Mouse (Mus musculus): Measurements from ENCODE around the gene Dgkh. TPM values are rescaled to one million over a fixed set of nuclear protein-coding genes. Genes with fewer than 3 reads are reported as not detected.
A peak's percentile ranks its signal among the peaks of the same experiment; 100 is the strongest.
"Not testable (repeated sequence)": the region's sequence is repeated elsewhere in the genome, so short reads cannot be mapped to it uniquely, and the experiment has no call there.

The Dgkh gene
- total and polyA plus RNA-seq, 2 experiments from 2014 or later, result 1.2 to 4.7 TPM

DNA sequence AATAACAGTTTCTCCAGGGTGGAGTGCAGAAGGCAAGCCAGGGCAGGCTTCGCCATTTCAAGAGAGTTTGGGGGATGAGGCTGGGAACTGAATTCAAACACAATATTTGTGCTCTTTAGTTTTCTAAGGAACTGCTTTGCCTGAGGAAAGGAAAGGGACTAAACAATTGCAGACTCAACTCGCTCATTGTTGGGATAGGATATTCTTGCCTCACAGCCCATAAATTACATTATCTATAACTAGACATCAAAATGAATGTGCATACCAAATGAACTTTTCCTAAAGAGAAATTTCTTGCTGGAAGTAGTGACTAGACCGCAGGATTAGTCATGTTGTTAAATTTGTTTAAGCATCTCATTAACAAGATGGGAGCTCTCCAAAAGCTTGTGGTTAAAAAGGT, 14.9 kb upstream of the Dgkh start:
- Histone ChIP-seq H3K27me3 (ENCODE audit: control insufficient read depth, insufficient read depth, low read length) (no peaks in the 10 kb centered on the region), H3K9me3 (replicated peaks; ENCODE audit: control insufficient read depth, low read length) (no peaks in the 10 kb centered on the region), H3K36me3 (replicated peaks; ENCODE audit: control insufficient read depth, insufficient read depth, low read length) (no peaks in the 10 kb centered on the region), H3K27ac (ENCODE audit: low read depth) (no peak overlapping the region), H3K4me2 (ENCODE audit: low read depth, low read length) (no peak overlapping the region), H3K9ac (replicated peaks; ENCODE audit: low read depth, low read length) (no peak overlapping the region), H3K4me3 (ENCODE audit: low read depth, low read length) (no peak overlapping the region), H3K4me1 (ENCODE audit: control insufficient read depth, insufficient read depth) (no peaks in the 10 kb centered on the region)
- TF ChIP-seq EP300 (IDR thresholded peaks at IDR 0.05; ENCODE audit: low read depth), result no peak
- no peak for TF ChIP-seq CTCF (IDR thresholded peaks at IDR 0.05; ENCODE audit: low read depth)
- ATAC-seq (ENCODE audit: insufficient read depth, low read depth), result no peak
- WGBS, result 83% methylated on average over 3 of the region's 3 CpGs
- DNase-seq (ENCODE audit: low spot score), result no peak

DNA sequence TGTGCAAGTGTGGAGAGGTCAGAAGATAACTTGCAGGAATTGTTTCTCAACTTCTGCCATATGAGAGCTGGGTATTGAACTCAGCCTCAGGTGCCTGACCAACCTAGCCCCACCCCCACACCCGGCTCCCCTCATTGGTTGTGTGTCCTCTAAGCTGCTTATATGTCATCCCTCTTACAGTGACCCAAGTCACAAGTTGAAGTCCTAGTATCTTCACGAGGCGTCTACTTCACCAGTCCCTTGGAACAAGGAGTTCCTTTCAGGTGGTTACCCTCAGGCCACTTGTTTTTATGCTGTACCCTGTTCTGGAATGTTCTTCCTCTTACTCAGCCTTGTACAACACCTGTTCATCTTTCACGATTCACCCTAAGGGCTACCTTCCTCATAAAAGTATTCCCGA, 2.0 kb upstream of the Dgkh start:
- TF ChIP-seq CTCF (IDR thresholded peaks at IDR 0.05; ENCODE audit: low read depth), result no peak
- TF ChIP-seq EP300 (IDR thresholded peaks at IDR 0.05; ENCODE audit: low read depth), result no peak
- no peaks in the 10 kb centered on the region for H3K9me3 ChIP-seq (replicated peaks; ENCODE audit: control insufficient read depth, low read length)
- 66% methylated on average over 5 of the region's 5 CpGs for WGBS
- no peak overlapping the region for H3K4me2 ChIP-seq (ENCODE audit: low read depth, low read length)
- ATAC-seq (ENCODE audit: insufficient read depth, low read depth) (no peak), DNase-seq (ENCODE audit: low spot score) (no peak)
- H3K9ac ChIP-seq (replicated peaks; ENCODE audit: low read depth, low read length), result no peak overlapping the region
- no peak overlapping the region for H3K4me3 ChIP-seq (ENCODE audit: low read depth, low read length)
- H3K27me3 ChIP-seq (ENCODE audit: control insufficient read depth, insufficient read depth, low read length), result no peaks in the 10 kb centered on the region
- no peaks in the 10 kb centered on the region for H3K36me3 ChIP-seq (replicated peaks; ENCODE audit: control insufficient read depth, insufficient read depth, low read length)
- 0 out of 2 replicates have a peak, but pooled peaks cover 9% of the 10 kb centered on the region for H3K4me1 ChIP-seq (ENCODE audit: control insufficient read depth, insufficient read depth)
- H3K27ac ChIP-seq (ENCODE audit: low read depth), result no peak overlapping the region

DNA sequence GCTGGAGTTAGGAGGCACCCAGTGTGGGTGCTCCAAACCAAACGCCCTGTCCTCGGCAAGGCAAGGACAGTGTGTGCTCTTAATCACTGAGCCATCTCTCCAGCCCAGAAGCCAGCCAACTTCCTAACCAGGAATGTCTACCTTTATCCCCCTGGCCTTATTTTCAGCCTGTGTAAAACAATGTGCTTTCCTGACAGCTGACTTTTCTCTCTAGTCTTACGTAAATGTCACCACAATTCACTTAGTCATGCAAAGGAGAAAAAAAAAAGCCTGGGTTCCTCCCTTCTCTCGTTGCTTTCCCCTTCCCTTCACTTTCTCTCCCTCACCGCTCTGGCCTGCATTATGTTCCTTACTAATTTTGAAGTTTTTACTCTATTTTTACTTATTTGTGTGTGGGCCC, 1.6 kb upstream of the Dgkh start:
- ATAC-seq (ENCODE audit: insufficient read depth, low read depth); H3K4me2 ChIP-seq (ENCODE audit: low read depth, low read length); H3K4me3 ChIP-seq (ENCODE audit: low read depth, low read length); DNase-seq (ENCODE audit: low spot score); H3K9ac ChIP-seq (replicated peaks; ENCODE audit: low read depth, low read length); H3K27me3 ChIP-seq (ENCODE audit: control insufficient read depth, insufficient read depth, low read length); H3K9me3 ChIP-seq (replicated peaks; ENCODE audit: control insufficient read depth, low read length); H3K27ac ChIP-seq (ENCODE audit: low read depth); H3K4me1 ChIP-seq (ENCODE audit: control insufficient read depth, insufficient read depth); H3K36me3 ChIP-seq (replicated peaks; ENCODE audit: control insufficient read depth, insufficient read depth, low read length): not testable (repeated sequence)
- 69% methylated on average over 5 of the region's 5 CpGs for WGBS

DNA sequence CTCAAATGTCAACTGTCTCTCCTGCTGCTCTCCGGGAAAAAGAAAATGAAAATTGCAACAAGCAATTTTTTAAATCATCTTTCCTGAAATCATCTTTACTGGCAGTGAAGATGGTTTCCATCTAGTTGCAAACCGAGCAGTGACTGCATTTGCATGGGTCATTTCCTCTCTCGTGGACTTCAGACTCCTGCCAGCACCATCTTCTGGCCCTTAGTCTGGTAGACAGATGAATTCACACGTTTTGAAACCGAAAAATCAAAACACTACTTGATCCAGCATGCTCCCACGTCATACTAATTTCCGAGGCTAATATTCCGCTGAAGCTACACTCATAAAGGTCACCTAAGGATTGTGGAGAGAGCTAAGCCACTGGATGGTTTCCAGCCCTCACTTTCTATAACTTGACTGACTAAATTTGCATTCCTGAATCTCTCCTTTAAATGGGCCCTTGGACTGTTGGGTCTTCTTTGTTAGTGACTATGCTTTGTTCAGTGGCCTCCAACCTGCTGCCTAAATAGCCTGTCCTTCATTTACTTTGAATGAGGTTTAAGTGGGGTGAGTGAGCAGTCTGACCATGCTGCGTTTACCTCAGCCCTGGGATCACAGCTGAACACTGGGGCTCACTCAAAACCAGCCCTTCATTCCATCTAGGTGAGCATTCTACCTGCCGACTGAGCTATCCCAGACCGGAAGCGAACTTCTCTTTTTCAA, 945 bp upstream of the Dgkh start:
- Histone ChIP-seq H3K27ac (ENCODE audit: low read depth) (peak overlapping the region; percentile 92), H3K4me2 (ENCODE audit: low read depth, low read length) (peak overlapping the region; percentile 82), H3K9me3 (replicated peaks; ENCODE audit: control insufficient read depth, low read length) (no peaks in the 10 kb centered on the region), H3K36me3 (replicated peaks; ENCODE audit: control insufficient read depth, insufficient read depth, low read length) (no peaks in the 10 kb centered on the region), H3K27me3 (ENCODE audit: control insufficient read depth, insufficient read depth, low read length) (no peaks in the 10 kb centered on the region), H3K4me3 (ENCODE audit: low read depth, low read length) (peak overlapping the region; percentile 86), H3K4me1 (ENCODE audit: control insufficient read depth, insufficient read depth) (0 out of 2 replicates have a peak, but pooled peaks cover 9% of the 10 kb centered on the region), H3K9ac (replicated peaks; ENCODE audit: low read depth, low read length) (peak overlapping the region; percentile 81; the same call in 1 of the 2 replicates)
- 44% methylated on average over 12 of the region's 12 CpGs for WGBS
- DNase-seq (ENCODE audit: low spot score), result peak; percentile 22
- ATAC-seq (ENCODE audit: insufficient read depth, low read depth), result no peak
- TF ChIP-seq EP300 (IDR thresholded peaks at IDR 0.05; ENCODE audit: low read depth) (no peak), CTCF (IDR thresholded peaks at IDR 0.05; ENCODE audit: low read depth) (no peak)

DNA sequence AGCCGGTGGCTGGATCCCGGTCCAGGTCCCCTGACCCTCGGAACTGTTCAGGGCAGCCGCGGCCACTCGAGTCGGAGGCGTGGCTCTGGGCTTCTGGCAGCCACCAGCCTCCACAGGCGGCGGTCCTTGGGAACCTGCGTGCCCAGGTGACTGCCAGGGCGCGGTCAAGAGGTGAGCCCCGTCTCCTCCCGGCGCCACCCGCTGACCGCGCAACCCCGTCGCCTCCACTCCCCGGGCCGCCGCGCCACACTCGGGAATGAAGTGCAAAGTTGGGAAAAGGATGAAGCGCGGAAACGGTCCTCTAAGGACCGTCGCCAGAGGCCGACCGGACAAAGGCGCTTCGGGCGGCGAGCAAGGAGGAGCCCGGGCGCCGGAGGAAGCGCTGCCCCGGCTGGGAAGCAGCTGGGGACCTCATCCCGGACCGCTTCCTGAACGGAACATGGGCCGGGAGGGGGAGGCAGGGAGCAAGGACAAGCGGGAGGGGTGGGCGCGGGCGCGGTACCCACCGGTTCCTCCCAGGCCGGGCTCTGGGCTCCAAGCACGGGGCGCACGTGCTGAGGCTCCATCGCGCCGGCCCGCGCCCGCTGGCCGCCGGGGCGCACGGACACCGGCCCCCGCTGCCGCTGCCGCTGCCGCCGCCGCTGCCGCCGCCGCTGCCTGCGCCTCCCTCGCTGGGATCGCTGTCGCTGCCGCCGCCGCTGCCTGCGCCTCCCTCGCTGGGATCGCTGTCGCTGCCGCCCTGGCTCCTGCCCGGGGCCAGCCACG, 542 bp downstream of the Dgkh start:
- no peaks in the 10 kb centered on the region for H3K27me3 ChIP-seq (ENCODE audit: control insufficient read depth, insufficient read depth, low read length)
- H3K27ac ChIP-seq (ENCODE audit: low read depth), result peak overlapping the region; percentile 92
- H3K4me3 ChIP-seq (ENCODE audit: low read depth, low read length), result peak overlapping the region; percentile 86

More for the DNA sequence above, 542 bp downstream of the Dgkh start:
- Histone ChIP-seq H3K4me2 (ENCODE audit: low read depth, low read length) (peak overlapping the region; percentile 82), H3K4me1 (ENCODE audit: control insufficient read depth, insufficient read depth) (0 out of 2 replicates have a peak, but pooled peaks cover 9% of the 10 kb centered on the region), H3K36me3 (replicated peaks; ENCODE audit: control insufficient read depth, insufficient read depth, low read length) (no peaks in the 10 kb centered on the region), H3K9me3 (replicated peaks; ENCODE audit: control insufficient read depth, low read length) (no peaks in the 10 kb centered on the region), H3K9ac (replicated peaks; ENCODE audit: low read depth, low read length) (peak overlapping the region; percentile 81)
- peak; percentile 40 for ATAC-seq (ENCODE audit: insufficient read depth, low read depth)
- WGBS, result under 1% methylated on average over 53 of the region's 90 CpGs
- TF ChIP-seq CTCF (IDR thresholded peaks at IDR 0.05; ENCODE audit: low read depth) (no peak), EP300 (IDR thresholded peaks at IDR 0.05; ENCODE audit: low read depth) (no peak)
- peak; percentile 36 for DNase-seq (ENCODE audit: low spot score)

Data from heart, postnatal 0 days (tissue).